Mouse (Mus musculus) liver, postnatal 0 days (tissue): ENCODE data around the gene Rad51.

ENCODE experiments used
- CTCF ChIP-seq: sonication (generic); IDR thresholded peaks from 2 replicates; pipeline ENCODE4 v1.5.1; 2016; ENCODE audit warnings: antibody characterized with exemption, low read depth
- EP300 ChIP-seq: IDR thresholded peaks from 2 replicates; pipeline ENCODE4 v1.6.1; 2016; ENCODE audit warnings: antibody characterized with exemption, low read depth, mild to moderate bottlenecking

DNA sequence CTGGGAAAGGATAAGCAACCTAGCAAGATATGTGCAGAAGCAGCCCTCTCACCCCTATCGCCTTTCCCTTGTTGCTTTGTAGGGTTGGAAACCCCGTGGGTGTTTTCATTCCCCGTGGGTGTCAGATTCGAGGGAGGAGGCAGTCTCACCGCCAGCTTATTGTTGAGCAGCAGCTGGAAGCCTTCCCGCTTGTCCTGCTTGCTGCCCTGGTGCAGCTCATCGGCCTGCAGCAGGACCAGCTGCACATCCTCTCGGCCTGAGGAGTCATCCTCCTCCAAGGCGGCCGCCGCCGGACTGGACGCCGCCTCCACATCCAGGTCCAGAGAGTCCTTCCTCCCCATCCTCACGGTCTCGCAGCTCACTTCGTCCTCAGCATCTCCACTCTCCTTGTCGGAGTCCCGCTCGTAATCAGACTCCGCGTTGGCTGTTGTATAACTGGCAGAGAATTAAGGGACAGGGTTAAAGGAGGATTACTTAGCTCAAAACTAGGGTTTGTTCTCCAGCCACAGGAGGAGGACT, 34.6 kb downstream of the Rad51 start:
- TF ChIP-seq CTCF = no peak
- TF ChIP-seq EP300 = no peak
